Mouse (Mus musculus): ENCODE measurements around the gene Fmn2. TPM values are rescaled to one million over a fixed set of nuclear protein-coding genes. Genes with fewer than 3 reads are reported as not detected.

Gene Fmn2
- total and polyA plus RNA-seq, 2 experiments from 2014 or later, result 8.2 to 19.9 TPM

DNA sequence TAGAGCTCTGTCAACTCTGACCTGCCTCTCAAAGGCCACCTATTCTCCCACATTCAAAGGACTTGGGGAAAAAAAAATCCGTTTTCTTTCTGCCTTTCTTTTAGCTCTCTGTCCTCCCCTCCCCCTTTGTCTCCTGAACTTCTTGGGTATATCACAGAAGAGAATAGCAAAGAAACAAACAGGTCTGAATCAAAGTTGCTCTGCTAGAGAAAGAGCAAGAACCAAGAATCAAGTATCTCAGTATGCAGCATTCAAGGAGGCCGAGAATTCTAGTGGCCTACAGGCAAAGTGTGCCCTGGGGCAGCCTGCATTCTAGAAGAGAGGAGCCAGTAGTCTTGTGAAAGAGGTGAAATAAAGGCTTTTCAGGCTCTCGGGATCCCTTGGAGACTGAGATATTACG, 1.6 kb upstream of the Fmn2 start:
- ATAC-seq (ENCODE audit: low FRiP score), result no peak

DNA sequence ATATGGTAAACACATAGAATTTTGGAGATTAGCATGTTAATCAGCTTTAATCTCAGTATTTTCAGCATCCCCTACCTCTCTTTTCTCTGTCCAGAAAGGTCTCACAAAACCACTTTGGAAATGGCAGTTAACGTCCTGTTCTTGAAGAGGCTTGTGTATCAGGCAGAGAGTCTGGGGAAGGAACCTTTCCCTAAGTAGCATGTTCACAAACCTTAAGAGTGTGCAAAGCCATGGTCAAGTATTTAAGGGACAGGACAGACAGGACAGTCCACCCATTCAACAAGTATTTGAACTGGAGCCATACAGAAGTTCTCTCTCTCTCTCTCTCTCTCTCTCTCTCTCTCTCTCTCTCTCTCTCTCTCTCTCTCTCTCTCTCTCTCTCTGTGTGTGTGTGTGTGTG, 614 bp upstream of the Fmn2 start:
- Histone ChIP-seq H3K27me3 (ENCODE audit: insufficient read depth, low read length) (no peaks in the 10 kb centered on the region), H3K4me1 (ENCODE audit: insufficient read depth, low read length) (peaks cover 9% of the 10 kb centered on the region; the same call in 1 of the 2 replicates), H3K36me3 (ENCODE audit: insufficient read depth, low read length) (no peaks in the 10 kb centered on the region), H3K9me3 (ENCODE audit: low read length) (no peaks in the 10 kb centered on the region), H3K9ac (replicated peaks; ENCODE audit: low read length, poor library complexity, severe bottlenecking) (no peak overlapping the region), H3K4me2 (ENCODE audit: low read depth, low read length, poor library complexity, severe bottlenecking) (peak overlapping the region; percentile 91; the same call in 1 of the 2 replicates), H3K4me3 (ENCODE audit: low read depth, low read length) (no peak overlapping the region), H3K27ac (ENCODE audit: low read depth, low read length) (no peak overlapping the region)
- 0% methylated on average over 1 of the region's 1 CpGs for WGBS
- no peak for ATAC-seq (ENCODE audit: low FRiP score)
- no peak for DNase-seq (ENCODE audit: low spot score)
- TF ChIP-seq CTCF (IDR thresholded peaks at IDR 0.05), result no peak

More for the DNA sequence above, 1.6 kb upstream of the Fmn2 start:
- H3K27me3 ChIP-seq (ENCODE audit: insufficient read depth, low read length), result no peaks in the 10 kb centered on the region
- H3K36me3 ChIP-seq (ENCODE audit: insufficient read depth, low read length), result no peaks in the 10 kb centered on the region
- no peak for TF ChIP-seq CTCF (IDR thresholded peaks at IDR 0.05)
- WGBS, result 13% methylated on average over 4 of the region's 4 CpGs
- H3K4me3 ChIP-seq (ENCODE audit: low read depth, low read length), result no peak overlapping the region
- no peaks in the 10 kb centered on the region for H3K9me3 ChIP-seq (ENCODE audit: low read length)
- H3K27ac ChIP-seq (ENCODE audit: low read depth, low read length), result no peak overlapping the region
- H3K9ac ChIP-seq (replicated peaks; ENCODE audit: low read length, poor library complexity, severe bottlenecking), result no peak overlapping the region
- peaks cover 4% of the 10 kb centered on the region; the same call in 1 of the 2 replicates for H3K4me1 ChIP-seq (ENCODE audit: insufficient read depth, low read length)
- DNase-seq (ENCODE audit: low spot score), result no peak
- H3K4me2 ChIP-seq (ENCODE audit: low read depth, low read length, poor library complexity, severe bottlenecking), result no peak overlapping the region

DNA sequence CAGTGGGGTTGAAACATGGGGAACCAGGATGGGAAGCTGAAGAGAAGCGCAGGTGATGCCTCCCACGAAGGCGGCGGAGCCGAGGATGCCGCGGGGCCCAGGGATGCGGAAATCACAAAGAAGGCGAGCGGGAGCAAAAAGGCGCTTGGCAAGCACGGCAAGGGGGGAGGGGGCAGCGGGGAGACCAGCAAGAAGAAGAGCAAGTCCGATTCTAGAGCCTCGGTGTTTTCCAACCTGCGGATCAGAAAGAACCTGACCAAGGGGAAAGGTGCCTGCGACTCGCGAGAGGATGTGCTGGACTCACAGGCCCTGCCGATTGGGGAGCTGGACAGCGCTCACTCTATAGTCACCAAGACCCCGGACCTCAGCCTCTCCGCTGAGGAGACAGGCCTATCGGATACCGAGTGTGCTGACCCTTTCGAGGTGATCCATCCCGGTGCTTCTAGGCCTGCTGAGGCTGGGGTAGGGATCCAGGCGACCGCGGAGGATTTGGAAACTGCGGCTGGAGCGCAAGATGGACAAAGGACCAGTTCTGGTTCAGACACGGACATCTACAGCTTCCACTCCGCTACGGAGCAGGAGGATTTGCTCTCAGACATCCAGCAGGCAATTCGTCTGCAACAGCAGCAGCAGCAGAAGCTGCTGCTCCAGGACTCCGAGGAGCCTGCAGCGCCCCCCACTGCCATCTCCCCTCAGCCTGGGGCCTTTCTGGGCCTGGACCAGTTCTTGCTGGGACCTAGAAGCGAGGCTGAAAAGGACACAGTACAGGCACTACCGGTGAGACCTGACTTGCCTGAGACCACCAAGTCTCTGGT, 613 bp downstream of the Fmn2 start:
- DNase-seq (ENCODE audit: low spot score), result peak; percentile 76
- TF ChIP-seq CTCF (IDR thresholded peaks at IDR 0.05), result peak; percentile 57
- H3K4me2 ChIP-seq (ENCODE audit: low read depth, low read length, poor library complexity, severe bottlenecking), result peak overlapping the region; percentile 91

DNA sequence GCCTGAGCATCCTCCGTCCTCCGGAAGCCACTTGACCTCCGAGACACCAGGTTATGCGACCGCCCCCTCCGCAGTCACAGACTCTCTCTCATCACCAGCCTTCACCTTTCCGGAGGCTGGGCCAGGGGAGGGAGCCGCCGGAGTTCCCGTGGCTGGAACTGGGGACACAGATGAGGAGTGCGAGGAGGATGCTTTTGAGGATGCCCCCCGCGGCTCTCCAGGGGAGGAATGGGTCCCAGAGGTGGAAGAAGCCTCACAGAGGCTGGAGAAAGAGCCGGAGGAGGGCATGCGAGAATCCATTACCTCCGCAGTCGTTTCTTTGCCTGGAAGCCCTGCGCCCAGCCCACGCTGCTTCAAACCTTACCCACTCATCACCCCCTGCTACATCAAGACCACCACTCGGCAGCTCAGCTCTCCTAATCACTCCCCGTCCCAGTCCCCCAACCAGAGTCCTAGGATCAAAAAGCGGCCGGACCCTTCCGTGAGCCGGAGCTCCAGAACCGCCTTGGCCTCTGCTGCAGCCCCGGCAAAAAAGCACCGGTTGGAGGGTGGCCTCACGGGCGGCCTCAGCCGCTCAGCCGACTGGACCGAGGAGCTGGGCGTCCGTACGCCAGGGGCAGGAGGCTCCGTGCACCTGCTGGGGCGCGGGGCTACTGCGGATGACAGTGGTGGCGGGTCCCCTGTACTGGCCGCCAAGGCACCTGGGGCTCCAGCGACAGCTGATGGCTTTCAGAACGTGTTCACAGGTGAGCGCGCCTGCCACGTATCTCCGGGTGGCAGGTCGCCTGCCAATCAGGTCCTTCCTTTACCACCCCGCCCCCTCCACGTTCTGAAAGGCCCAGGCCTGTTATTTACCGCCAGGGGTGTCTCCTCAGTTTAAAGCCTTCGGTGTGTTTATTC, 1.5 kb downstream of the Fmn2 start:
- WGBS, result under 1% methylated on average over 53 of the region's 53 CpGs

More for the DNA sequence above, 613 bp downstream of the Fmn2 start:
- H3K27ac ChIP-seq (ENCODE audit: low read depth, low read length), result peak overlapping the region; percentile 91
- H3K36me3 ChIP-seq (ENCODE audit: insufficient read depth, low read length), result no peaks in the 10 kb centered on the region
- H3K9ac ChIP-seq (replicated peaks; ENCODE audit: low read length, poor library complexity, severe bottlenecking), result peak overlapping the region; percentile 91
- H3K4me1 ChIP-seq (ENCODE audit: insufficient read depth, low read length), result peaks cover 12% of the 10 kb centered on the region; the same call in 1 of the 2 replicates
- peak; percentile 65 for ATAC-seq (ENCODE audit: low FRiP score)
- peak overlapping the region; percentile 89 for H3K4me3 ChIP-seq (ENCODE audit: low read depth, low read length)
- no peaks in the 10 kb centered on the region for H3K9me3 ChIP-seq (ENCODE audit: low read length)
- H3K27me3 ChIP-seq (ENCODE audit: insufficient read depth, low read length), result no peaks in the 10 kb centered on the region
- under 1% methylated on average over 38 of the region's 40 CpGs for WGBS

DNA sequence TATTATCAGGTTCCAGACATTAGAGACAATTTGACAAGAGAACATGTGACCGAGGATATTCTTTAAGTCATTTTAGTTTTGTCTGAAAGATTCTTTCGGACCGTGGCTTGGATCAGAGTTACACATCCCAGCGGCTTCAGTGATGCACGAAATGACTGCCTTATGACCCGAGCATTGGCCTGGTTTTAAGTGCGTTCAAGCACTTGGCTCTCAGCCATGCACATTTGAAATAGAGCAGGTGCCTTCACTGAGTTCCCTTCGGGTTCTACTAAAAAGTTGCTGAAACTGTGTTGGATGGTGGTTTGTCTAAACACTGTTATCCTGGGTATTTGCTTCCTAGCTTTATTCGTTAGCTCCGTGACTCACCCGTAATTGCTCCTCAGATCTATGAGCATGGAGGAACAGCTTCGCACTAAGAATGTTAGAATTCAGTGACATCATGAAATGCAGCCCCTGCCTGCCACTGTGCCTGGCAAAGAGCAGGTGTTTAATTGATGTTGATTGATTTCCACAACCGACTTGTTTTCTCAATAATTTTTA, 7.0 kb downstream of the Fmn2 start:
- H3K36me3 ChIP-seq (ENCODE audit: insufficient read depth, low read length), result no peaks in the 10 kb centered on the region
- 64% methylated on average over 13 of the region's 13 CpGs for WGBS
- peaks cover 16% of the 10 kb centered on the region; the same call in 1 of the 2 replicates for H3K4me1 ChIP-seq (ENCODE audit: insufficient read depth, low read length)
- no peaks in the 10 kb centered on the region for H3K27me3 ChIP-seq (ENCODE audit: insufficient read depth, low read length)
- no peak for TF ChIP-seq CTCF (IDR thresholded peaks at IDR 0.05)
- no peak overlapping the region for H3K4me3 ChIP-seq (ENCODE audit: low read depth, low read length)
- H3K27ac ChIP-seq (ENCODE audit: low read depth, low read length), result no peak overlapping the region
- H3K9me3 ChIP-seq (ENCODE audit: low read length), result no peaks in the 10 kb centered on the region
- DNase-seq (ENCODE audit: low spot score) (peak; percentile 13), ATAC-seq (ENCODE audit: low FRiP score) (no peak)
- H3K4me2 ChIP-seq (ENCODE audit: low read depth, low read length, poor library complexity, severe bottlenecking), result no peak overlapping the region
- no peak overlapping the region for H3K9ac ChIP-seq (replicated peaks; ENCODE audit: low read length, poor library complexity, severe bottlenecking)

More for the DNA sequence above, 1.5 kb downstream of the Fmn2 start:
- Histone ChIP-seq H3K27me3 (ENCODE audit: insufficient read depth, low read length) (no peaks in the 10 kb centered on the region), H3K36me3 (ENCODE audit: insufficient read depth, low read length) (no peaks in the 10 kb centered on the region), H3K27ac (ENCODE audit: low read depth, low read length) (peak overlapping the region; percentile 91), H3K4me1 (ENCODE audit: insufficient read depth, low read length) (peaks cover 12% of the 10 kb centered on the region; the same call in 1 of the 2 replicates), H3K4me3 (ENCODE audit: low read depth, low read length) (peak overlapping the region; percentile 89), H3K9ac (replicated peaks; ENCODE audit: low read length, poor library complexity, severe bottlenecking) (peak overlapping the region; percentile 91), H3K9me3 (ENCODE audit: low read length) (no peaks in the 10 kb centered on the region), H3K4me2 (ENCODE audit: low read depth, low read length, poor library complexity, severe bottlenecking) (peak overlapping the region; percentile 91)
- peak; percentile 81 for DNase-seq (ENCODE audit: low spot score)
- peak; percentile 68 for ATAC-seq (ENCODE audit: low FRiP score)
- TF ChIP-seq CTCF (IDR thresholded peaks at IDR 0.05), result peak; percentile 46
